Mouse (Mus musculus) intestine, embryonic 14.5 days (tissue): ENCODE measurements around the gene Enox2. TPM values are rescaled to one million over a fixed set of nuclear protein-coding genes. Genes with fewer than 3 reads are reported as not detected.
A peak's percentile ranks its signal among the peaks of the same experiment; 100 is the strongest.

Experiments used
- ATAC-seq: fragments of 200-750 bp; cut with Nextera tagmentation; replicated peaks from 2 replicates; pipeline ENCODE4 v1.8.0; 2017; ENCODE audit warnings: low read depth, moderate number of reproducible peaks, moderate TSS enrichment, moderate library complexity; ENCODE audit not compliant: low FRiP score, low TSS enrichment
- DNase-seq: peaks from one replicate; pipeline ENCODE4 v3.0.0-alpha.2; 2018; ENCODE audit warnings: low spot score
- H3K27ac ChIP-seq: fragments of 300-500 bp; sonication (generic); 2 replicates; pipeline ENCODE4 v1.5.1; 2014; ENCODE audit warnings: low read depth, mild to moderate bottlenecking, control low read depth
- H3K27me3 ChIP-seq: fragments of 300-500 bp; sonication (generic); replicated peaks from 2 replicates; pipeline ENCODE4 v1.6.1; 2014; ENCODE audit warnings: low read length, control low read depth; ENCODE audit not compliant: control insufficient read depth, insufficient read depth
- H3K36me3 ChIP-seq: fragments of 300-500 bp; sonication (generic); 2 replicates; pipeline ENCODE4 v1.6.1; 2014; ENCODE audit warnings: low read length, control low read depth; ENCODE audit not compliant: control insufficient read depth, insufficient read depth
- H3K4me1 ChIP-seq: fragments of 300-500 bp; sonication (generic); replicated peaks from 2 replicates; pipeline ENCODE4 v1.6.1; 2014; ENCODE audit warnings: low read length, control low read depth, mixed read lengths; ENCODE audit not compliant: control insufficient read depth, insufficient read depth
- H3K4me2 ChIP-seq: fragments of 300-500 bp; sonication (generic); 2 replicates; pipeline ENCODE4 v1.6.1; 2014; ENCODE audit warnings: low read length
- H3K4me3 ChIP-seq: fragments of 300-500 bp; sonication (generic); 2 replicates; pipeline ENCODE4 v1.5.1; 2014; ENCODE audit warnings: low read depth, low read length, control low read depth, mixed read lengths
- H3K9ac ChIP-seq: fragments of 300-500 bp; sonication (generic); 2 replicates; pipeline ENCODE4 v1.6.1; 2014; ENCODE audit warnings: mild to moderate bottlenecking, low read length
- H3K9me3 ChIP-seq: fragments of 300-500 bp; sonication (generic); 2 replicates; pipeline ENCODE4 v1.6.1; 2016; ENCODE audit warnings: low read length, control low read depth; ENCODE audit not compliant: control insufficient read depth
- WGBS: fragments of 180-500 bp; shearing (Covaris S2); extraction: QIAGEN DNeasy Blood & Tissue Kit; methylation state at CpG from one replicate; pipeline ENCODE4 v1.1.7; 2014; 5-methylcytosine and 5-hydroxymethylcytosine counted together
- polyA plus RNA-seq: library from polyadenylated mRNA; unstranded; fragments of >200 nt; fragmentation: Nextera tagmentation; extraction: Ambion mirVana; gene quantifications from 2 replicates; pipeline ENCODE4 v1.2.1, GENCODE M21; 2014

The Enox2 gene
- 7.1 and 10.2 TPM in 2 replicates for polyA plus RNA-seq

- ATAC-seq (peak; percentile 100), DNase-seq (peak; percentile 81)
- Histone ChIP-seq H3K36me3 (no peaks in the 10 kb centered on the region), H3K4me3 (peak within 1 kb of the TSS; percentile 42), H3K9ac (peak within 1 kb of the TSS; percentile 60), H3K4me2 (peak within 1 kb of the TSS; percentile 55), H3K4me1 (no peaks in the 10 kb centered on the region), H3K27me3 (no peaks in the 10 kb centered on the region), H3K27ac (peak within 1 kb of the TSS; percentile 65), H3K9me3 (no peaks in the 10 kb centered on the region)
- WGBS: 22% methylated on average over 19 of the region's 26 CpGs
Observed at GRCm38 (mm10) chrX:49287700-49288563, at the start of gene Enox2. TSS of gene Enox2 (minus strand) at chrX:49288259.

GRCm38 (mm10) chrX:49309496-49309895, 21.4 kb upstream of the Enox2 start:
- DNase-seq (no peak), ATAC-seq (no peak)
- H3K4me3 ChIP-seq: no peak overlapping the region
- 33% methylated on average over 1 of the region's 1 CpGs for WGBS
- no peaks in the 10 kb centered on the region for H3K4me1 ChIP-seq
- no peak overlapping the region for H3K9ac ChIP-seq
- H3K36me3 ChIP-seq: no peaks in the 10 kb centered on the region
- H3K27ac ChIP-seq: no peak overlapping the region
- H3K4me2 ChIP-seq: no peak overlapping the region
- no peaks in the 10 kb centered on the region for H3K27me3 ChIP-seq
- H3K9me3 ChIP-seq: no peaks in the 10 kb centered on the region

- 19% methylated on average over 5 of the region's 5 CpGs for WGBS
- no peak for DNase-seq
- no peak overlapping the region for H3K4me3 ChIP-seq
- H3K4me2 ChIP-seq: no peak overlapping the region
- no peak overlapping the region for H3K27ac ChIP-seq
- no peaks in the 10 kb centered on the region for H3K9me3 ChIP-seq
- ATAC-seq: no peak
- H3K4me1 ChIP-seq: no peaks in the 10 kb centered on the region
- H3K27me3 ChIP-seq: no peaks in the 10 kb centered on the region
- H3K36me3 ChIP-seq: no peaks in the 10 kb centered on the region
- H3K9ac ChIP-seq: no peak overlapping the region
Observed at GRCm38 (mm10) chrX:49306659-49307058, 18.6 kb upstream of the Enox2 start.

GRCm38 (mm10) chrX:49279918-49280586, 8.0 kb downstream of the Enox2 start:
- Histone ChIP-seq H3K36me3 (no peaks in the 10 kb centered on the region), H3K27ac (no peak overlapping the region), H3K4me1 (no peaks in the 10 kb centered on the region), H3K9ac (no peak overlapping the region), H3K9me3 (no peaks in the 10 kb centered on the region), H3K27me3 (no peaks in the 10 kb centered on the region), H3K4me3 (no peak overlapping the region), H3K4me2 (no peak overlapping the region)
- ATAC-seq: no peak
- WGBS: 67% methylated on average over 2 of the region's 2 CpGs
- DNase-seq: no peak

GRCm38 (mm10) chrX:49273487-49274042, 14.5 kb downstream of the Enox2 start:
- Histone ChIP-seq H3K36me3 (no peaks in the 10 kb centered on the region), H3K27me3 (no peaks in the 10 kb centered on the region), H3K9me3 (no peaks in the 10 kb centered on the region), H3K4me3 (no peak overlapping the region), H3K4me1 (no peaks in the 10 kb centered on the region), H3K4me2 (no peak overlapping the region), H3K27ac (no peak overlapping the region), H3K9ac (no peak overlapping the region)
- ATAC-seq (no peak), DNase-seq (no peak)
- 68% methylated on average over 12 of the region's 12 CpGs for WGBS

- Histone ChIP-seq H3K4me2 (no peak overlapping the region), H3K4me1 (no peaks in the 10 kb centered on the region), H3K27ac (no peak overlapping the region), H3K9ac (no peak overlapping the region), H3K36me3 (no peaks in the 10 kb centered on the region), H3K9me3 (no peaks in the 10 kb centered on the region), H3K27me3 (no peaks in the 10 kb centered on the region), H3K4me3 (no peak overlapping the region)
- no peak for DNase-seq
- 95% methylated on average over 4 of the region's 4 CpGs for WGBS
- no peak for ATAC-seq
Observed at GRCm38 (mm10) chrX:49250816-49251215, 37.2 kb downstream of the Enox2 start.

GRCm38 (mm10) chrX:49225792-49226426, 62.1 kb downstream of the Enox2 start:
- Histone ChIP-seq H3K9me3 (no peaks in the 10 kb centered on the region), H3K27ac (no peak overlapping the region), H3K27me3 (no peaks in the 10 kb centered on the region), H3K9ac (no peak overlapping the region), H3K4me2 (no peak overlapping the region), H3K4me1 (no peaks in the 10 kb centered on the region), H3K36me3 (no peaks in the 10 kb centered on the region), H3K4me3 (no peak overlapping the region)
- no peak for ATAC-seq
- 31% methylated on average over 1 of the region's 1 CpGs for whole genome bisulfite sequencing
- no peak for DNase-seq

GRCm38 (mm10) chrX:49216422-49216821, 71.6 kb downstream of the Enox2 start:
- H3K27me3 ChIP-seq: no peaks in the 10 kb centered on the region

More at GRCm38 (mm10) chrX:49216422-49216821, 71.6 kb downstream of the Enox2 start:
- Histone ChIP-seq H3K9me3 (no peaks in the 10 kb centered on the region), H3K4me1 (no peaks in the 10 kb centered on the region), H3K4me2 (no peak overlapping the region), H3K4me3 (no peak overlapping the region), H3K27ac (no peak overlapping the region), H3K36me3 (no peaks in the 10 kb centered on the region), H3K9ac (no peak overlapping the region)
- WGBS: 56% methylated on average over 3 of the region's 3 CpGs
- ATAC-seq (no peak), DNase-seq (no peak)
